Mouse (Mus musculus) T-helper 17 cell (primary cell): ENCODE measurements around the gene Vcpkmt.

Source experiments
- in situ Hi-C, 2 experiments: fragments of 300-600 bp; cut with MboI, MseI; formaldehyde crosslinking; loops; 1 replicate in 1 of 2; 2 replicates in 1 of 2; pipeline ENCODE4 v1.15.1; 2025; ENCODE audit warnings: high pct_unique_total_duplicates in 2 of 2

The Vcpkmt gene

GRCm38 (mm10) chr12:69539353-69539752 lies 43.5 kb downstream of the Vcpkmt start:
- in situ Hi-C loops, result loop anchor here in 1 of 2 experiments (5.0 kb wide), 1 partner anchor 82 kb away; no protein-coding TSS in a partner anchor

- in situ Hi-C loops, result loop anchor here in 1 of 2 experiments (5.0 kb wide), 1 partner anchor 81 kb away; no protein-coding TSS in a partner anchor
These were observed 44.4 kb downstream of the Vcpkmt start for GRCm38 (mm10) chr12:69538362-69538950.

GRCm38 (mm10) chr12:69537675-69538361 lies 45.0 kb downstream of the Vcpkmt start:
- in situ Hi-C loops, result loop anchor here in 1 of 2 experiments (5.0 kb wide), 1 partner anchor 81 kb away; no protein-coding TSS in a partner anchor

GRCm38 (mm10) chr12:69537243-69537674 lies 45.6 kb downstream of the Vcpkmt start:
- in situ Hi-C loops, result loop anchor here in 1 of 2 experiments (5.0 kb wide), 1 partner anchor 80 kb away; no protein-coding TSS in a partner anchor

GRCm38 (mm10) chr12:69536616-69537242 lies 46.1 kb downstream of the Vcpkmt start:
- in situ Hi-C loops, result loop anchor here in 1 of 2 experiments (5.0 kb wide), 1 partner anchor 79 kb away; no protein-coding TSS in a partner anchor

GRCm38 (mm10) chr12:69533237-69533636 lies 49.6 kb downstream of the Vcpkmt start:
- in situ Hi-C loops, result no loop called here

- in situ Hi-C loops, result no loop called here
These were observed 50.3 kb downstream of the Vcpkmt start for GRCm38 (mm10) chr12:69532530-69532929.

- in situ Hi-C loops, result no loop called here
These were observed 50.7 kb downstream of the Vcpkmt start for GRCm38 (mm10) chr12:69532091-69532490.

- in situ Hi-C loops, result loop anchor here in 1 of 2 experiments (5.0 kb wide), 1 partner anchor 47 kb away; no protein-coding TSS in a partner anchor
These were observed 53.0 kb downstream of the Vcpkmt start for GRCm38 (mm10) chr12:69529694-69530403.

GRCm38 (mm10) chr12:69528275-69529032 lies 54.4 kb downstream of the Vcpkmt start:
- in situ Hi-C loops, result loop anchor here in 1 of 2 experiments (5.0 kb wide), 1 partner anchor 49 kb away; no protein-coding TSS in a partner anchor
